Mouse (Mus musculus): Measurements from ENCODE around the gene Atad2b. TPM values are rescaled to one million over a fixed set of nuclear protein-coding genes. Genes with fewer than 3 reads are reported as not detected.

Atad2b gene
- total RNA-seq, 2 experiments from 2014 or later: 33.5 to 65.0 TPM

DNA sequence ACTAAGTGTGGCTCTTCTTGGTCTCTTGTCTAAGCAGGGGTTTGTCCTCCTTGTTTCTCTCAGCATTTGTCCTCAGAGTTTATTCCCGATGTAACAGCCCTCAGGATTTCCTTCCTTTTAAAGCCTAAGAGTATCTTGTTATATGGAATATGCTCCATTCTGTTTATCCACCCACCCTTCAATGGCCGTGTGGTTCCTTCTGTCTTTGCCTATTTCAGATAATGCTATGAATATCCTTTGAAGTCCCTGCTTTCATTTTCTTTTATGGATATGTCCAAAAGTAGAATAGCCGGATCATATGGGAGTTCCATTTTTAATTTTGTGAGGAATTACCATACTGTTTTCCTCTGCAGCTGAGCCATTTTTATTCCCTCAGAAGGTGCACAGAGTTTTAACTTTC lies 153.0 kb downstream of the Atad2b start:
- no peak for ATAC-seq (replicated peaks; ENCODE audit: poor library complexity)

DNA sequence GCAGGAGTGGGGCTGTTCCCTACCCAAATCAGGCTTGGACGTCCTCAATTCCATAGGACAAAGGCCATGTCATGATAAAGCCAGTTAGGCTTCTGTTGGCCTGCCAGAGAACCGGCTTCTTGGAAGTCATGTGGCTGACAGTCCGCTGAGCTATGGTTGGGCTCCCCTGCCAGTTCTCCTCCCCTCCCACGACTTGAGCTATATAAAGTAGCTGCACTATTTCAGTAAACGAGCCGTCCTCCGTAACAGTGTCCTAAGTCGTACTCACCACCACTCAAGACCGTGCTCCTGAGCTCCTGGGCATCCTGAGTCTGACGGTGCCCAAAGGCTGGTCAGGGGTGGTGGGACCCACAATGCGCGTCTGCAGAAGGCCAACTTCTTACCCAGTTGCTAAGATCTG lies 156.0 kb downstream of the Atad2b start:
- no peak for ATAC-seq (replicated peaks; ENCODE audit: poor library complexity)

DNA sequence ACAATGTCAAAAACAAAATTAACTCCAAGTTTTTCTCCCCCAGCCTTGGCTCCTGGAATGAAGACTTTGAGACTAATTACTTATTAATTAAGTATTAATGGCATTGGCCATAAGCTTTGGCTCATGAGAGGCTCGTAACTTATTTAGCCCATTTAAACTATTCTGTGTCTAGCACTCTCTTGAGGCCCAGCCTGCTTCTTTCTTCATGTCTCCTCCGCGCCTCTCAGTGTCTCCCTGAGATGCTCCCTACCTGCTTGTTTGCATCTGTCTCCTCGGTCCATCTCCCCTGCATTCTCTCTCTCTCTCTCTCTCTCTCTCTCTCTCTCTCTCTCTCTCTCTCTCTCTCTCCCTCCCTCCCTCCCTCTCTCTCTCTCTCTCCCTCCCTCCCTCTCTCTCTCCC lies 164.3 kb downstream of the Atad2b start:
- no peak for ATAC-seq (replicated peaks; ENCODE audit: poor library complexity)

DNA sequence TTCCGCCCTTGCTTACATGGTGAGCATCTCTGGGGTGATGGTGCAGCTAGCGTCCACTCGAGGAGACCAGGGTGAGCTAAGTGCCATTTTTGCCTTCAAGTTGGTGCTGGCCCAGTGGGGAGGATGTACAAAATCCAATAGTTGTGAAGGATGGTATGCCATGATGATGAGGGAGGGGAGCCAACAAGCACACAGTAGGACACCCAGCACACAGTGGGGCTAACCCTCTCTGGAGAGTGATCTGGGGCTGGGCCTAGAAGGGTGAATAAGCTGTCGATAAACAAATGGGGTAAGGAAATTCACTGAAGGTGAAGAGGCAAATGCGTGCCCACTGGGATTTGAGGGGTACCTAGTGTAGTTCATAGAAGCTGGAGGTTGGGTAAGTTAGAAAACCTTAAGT lies 167.6 kb downstream of the Atad2b start:
- ATAC-seq (replicated peaks; ENCODE audit: poor library complexity): no peak

DNA sequence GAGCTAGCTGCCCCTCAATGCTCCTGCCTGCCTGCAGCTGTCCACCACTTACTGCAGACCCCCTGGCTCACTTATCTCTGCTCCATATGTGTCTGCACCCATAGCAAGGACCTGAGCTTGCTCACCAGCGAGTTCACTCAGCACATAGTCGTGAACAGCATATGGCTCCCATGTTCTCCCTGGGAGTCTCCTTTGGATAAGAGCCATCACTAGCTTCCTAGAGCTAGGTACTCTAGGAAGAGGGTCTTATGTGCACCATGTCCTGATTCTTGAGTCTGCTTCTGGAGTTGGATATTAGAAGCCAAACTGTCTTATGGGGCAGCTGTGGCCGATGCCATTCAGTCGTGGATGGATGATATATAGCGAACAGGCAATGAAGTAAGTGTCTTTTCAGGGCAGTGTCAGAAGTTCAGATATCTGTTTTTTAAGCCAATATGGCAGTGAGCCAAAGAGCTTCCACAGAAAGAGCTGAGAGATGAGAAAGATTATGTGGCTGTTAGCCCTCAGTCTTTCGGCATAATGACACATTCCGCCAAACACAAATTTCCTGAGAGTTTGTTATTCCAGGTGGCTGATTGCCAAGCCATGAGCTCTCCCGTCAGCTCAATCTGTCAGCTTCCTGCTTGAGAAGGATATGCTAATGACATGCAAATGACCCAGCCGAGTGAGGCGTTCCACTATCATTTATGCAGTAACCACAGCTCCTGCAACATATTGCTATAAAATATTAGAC lies 170.8 kb downstream of the Atad2b start:
- no peak for ATAC-seq (replicated peaks; ENCODE audit: poor library complexity)

DNA sequence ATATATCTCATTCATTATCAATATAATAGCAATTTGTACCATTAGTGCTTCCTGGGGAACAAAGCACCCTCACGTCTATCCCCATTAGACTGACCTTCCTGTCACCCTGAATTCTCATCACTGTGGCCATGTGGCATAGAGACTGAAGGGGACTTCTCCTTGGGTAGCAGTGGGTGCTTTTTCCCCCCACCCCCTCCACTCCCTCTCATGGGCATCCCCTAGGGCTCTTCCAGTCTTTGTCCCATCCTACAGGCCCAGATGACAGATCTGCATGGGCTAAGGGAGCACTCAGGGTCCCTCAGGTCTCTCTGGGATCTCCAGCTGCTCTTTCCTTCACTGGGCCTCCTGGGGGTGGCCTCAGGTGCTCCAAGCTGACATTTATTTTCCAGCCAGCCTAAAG lies 171.5 kb downstream of the Atad2b start:
- no peak for ATAC-seq (replicated peaks; ENCODE audit: poor library complexity)

Other genes starting within 250 kb of the Atad2b start
- gene Fam228a, start 178.9 kb upstream of the Atad2b start, total RNA-seq (2015): 0.05 and 0.30 TPM in 2 replicates
- gene Fam228a, start 178.9 kb upstream of the Atad2b start, total RNA-seq (2017): 1.2 TPM in 1 of 2 replicates, not detected in the other
- gene Pfn4, start 148.3 kb upstream of the Atad2b start, total RNA-seq (2015): 0.54 and 2.7 TPM in 2 replicates
- gene Pfn4, start 148.3 kb upstream of the Atad2b start, total RNA-seq (2017): not detected in 2 replicates
- 0.76 and 3.9 TPM in 2 replicates for gene Fam228b, start 148.1 kb upstream of the Atad2b start, total RNA-seq (2015)
- 1.2 and 7.4 TPM in 2 replicates for gene Fam228b, start 148.1 kb upstream of the Atad2b start, total RNA-seq (2017)
- 258 and 286 TPM in 2 replicates for gene Sf3b6, start 99.8 kb upstream of the Atad2b start, total RNA-seq (2015)
- gene Sf3b6, start 99.8 kb upstream of the Atad2b start, total RNA-seq (2017): 158 and 165 TPM in 2 replicates
- 19.2 and 21.3 TPM in 2 replicates for gene Fkbp1b, start 75.8 kb upstream of the Atad2b start, total RNA-seq (2015)
- 12.3 and 18.4 TPM in 2 replicates for gene Fkbp1b, start 75.8 kb upstream of the Atad2b start, total RNA-seq (2017)
- gene Wdcp, start 74.0 kb upstream of the Atad2b start, total RNA-seq (2015): 17.6 and 19.2 TPM in 2 replicates
- gene Wdcp, start 74.0 kb upstream of the Atad2b start, total RNA-seq (2017): 6.7 and 10.0 TPM in 2 replicates
- 10.6 and 20.0 TPM in 2 replicates for gene Mfsd2b, start 43.0 kb upstream of the Atad2b start, total RNA-seq (2015)
- gene Mfsd2b, start 43.0 kb upstream of the Atad2b start, total RNA-seq (2017): 6.2 and 14.6 TPM in 2 replicates
- 18.3 and 20.9 TPM in 2 replicates for gene Ubxn2a, start 9.6 kb upstream of the Atad2b start, total RNA-seq (2015)
- 42.5 and 43.5 TPM in 2 replicates for gene Ubxn2a, start 9.6 kb upstream of the Atad2b start, total RNA-seq (2017)

All from megakaryocyte progenitor cell, adult 5-6 weeks (primary cell).